Mouse (Mus musculus): ENCODE results near the gene Slc24a4. TPM values are rescaled to one million over a fixed set of nuclear protein-coding genes. Genes with fewer than 3 reads are reported as not detected.

Slc24a4 gene
- 1 to 10 TPM; 1.0 to 2.0 TPM for total RNA-seq (2021)
- long read RNA-seq, experiment 1, partial matches to known transcripts, result 0 of 2 reads
- long read RNA-seq, experiment 1, other reads (novel, unspliced or antisense), result 0 of 2 reads
- long read RNA-seq, experiment 2, partial matches to known transcripts, result 0 of 1 reads
- long read RNA-seq, experiment 2, other reads (novel, unspliced or antisense), result 0 of 1 reads

GRCm38 (mm10) chr12:102128081-102128790 lies at the start of gene Slc24a4:
TSS of gene Slc24a4 (plus strand) at chr12:102128733.
- peak in 1 of 2 experiments; percentile 36 for DNase-seq
- intact Hi-C loops (cut with DNase I), result loop anchor here (5.0 kb wide), 2 partner anchors 131 to 254 kb away; no protein-coding TSS in a partner anchor

GRCm38 (mm10) chr12:102082648-102083425 lies 45.7 kb upstream of the Slc24a4 start:
- no peak for DNase-seq
- intact Hi-C loops (cut with DNase I), result no loop called here

GRCm38 (mm10) chr12:102090535-102090934 lies 38.0 kb upstream of the Slc24a4 start:
- DNase-seq, result no peak

GRCm38 (mm10) chr12:102092342-102093094 lies 36.0 kb upstream of the Slc24a4 start:
- intact Hi-C loops (cut with DNase I), result no loop called here
- no peak for DNase-seq

More at GRCm38 (mm10) chr12:102090535-102090934, 38.0 kb upstream of the Slc24a4 start:
- intact Hi-C loops (cut with DNase I), result no loop called here

GRCm38 (mm10) chr12:102105990-102106389 lies 22.5 kb upstream of the Slc24a4 start:
- DNase-seq, result no peak
- intact Hi-C loops (cut with DNase I), result no loop called here

- intact Hi-C loops (cut with DNase I), result no loop called here
- no peak for DNase-seq
Observed at GRCm38 (mm10) chr12:102108851-102109250, 19.7 kb upstream of the Slc24a4 start.

- intact Hi-C loops (cut with DNase I), result no loop called here
- no peak for DNase-seq
Observed at GRCm38 (mm10) chr12:102112491-102112890, 16.0 kb upstream of the Slc24a4 start.

- no peak for DNase-seq
- intact Hi-C loops (cut with DNase I), result no loop called here
Observed at GRCm38 (mm10) chr12:102112901-102113300, 15.6 kb upstream of the Slc24a4 start.

GRCm38 (mm10) chr12:102113391-102113790 lies 15.1 kb upstream of the Slc24a4 start:
- DNase-seq, result no peak
- intact Hi-C loops (cut with DNase I), result no loop called here

GRCm38 (mm10) chr12:102116580-102116979 lies 12.0 kb upstream of the Slc24a4 start:
- no peak for DNase-seq
- intact Hi-C loops (cut with DNase I), result no loop called here

GRCm38 (mm10) chr12:102118014-102118413 lies 10.5 kb upstream of the Slc24a4 start:
- no peak for DNase-seq
- intact Hi-C loops (cut with DNase I), result no loop called here

GRCm38 (mm10) chr12:102127601-102128000 lies 932 bp upstream of the Slc24a4 start:
- no peak for DNase-seq
- intact Hi-C loops (cut with DNase I), result loop anchor here (5.0 kb wide), 2 partner anchors 130 to 255 kb away; no protein-coding TSS in a partner anchor

- intact Hi-C loops (cut with DNase I), result loop anchor here (5.0 kb wide), 2 partner anchors 132 to 253 kb away; no protein-coding TSS in a partner anchor
- DNase-seq, result peak; percentile 63 to 67
Observed at GRCm38 (mm10) chr12:102128791-102129507, 416 bp downstream of the Slc24a4 start.

GRCm38 (mm10) chr12:102129508-102130030 lies 1.0 kb downstream of the Slc24a4 start:
- DNase-seq, result no peak
- intact Hi-C loops (cut with DNase I), result loop anchor here (5.0 kb wide), 3 partner anchors 132 to 253 kb away; no protein-coding TSS in a partner anchor

- DNase-seq, result peak; percentile 35 to 59
- intact Hi-C loops (cut with DNase I), result no loop called here
Observed at GRCm38 (mm10) chr12:102139710-102140109, 11.2 kb downstream of the Slc24a4 start.

GRCm38 (mm10) chr12:102141330-102141729 lies 12.8 kb downstream of the Slc24a4 start:
- DNase-seq, result no peak

GRCm38 (mm10) chr12:102147678-102148077 lies 19.1 kb downstream of the Slc24a4 start:
- DNase-seq, result no peak
- intact Hi-C loops (cut with DNase I), result no loop called here

More at GRCm38 (mm10) chr12:102141330-102141729, 12.8 kb downstream of the Slc24a4 start:
- intact Hi-C loops (cut with DNase I), result no loop called here

GRCm38 (mm10) chr12:102148746-102149145 lies 20.2 kb downstream of the Slc24a4 start:
- no peak for DNase-seq
- intact Hi-C loops (cut with DNase I), result no loop called here

- DNase-seq, result peak; percentile 34 to 38
- intact Hi-C loops (cut with DNase I), result no loop called here
Observed at GRCm38 (mm10) chr12:102151185-102151584, 22.7 kb downstream of the Slc24a4 start.

Data from heart, postnatal 14 days (tissue).